Mouse (Mus musculus) megakaryocyte, embryonic 14.5 days (primary cell): ENCODE measurements around the gene D6Ertd527e.

Experiments used
- FLI1 ChIP-seq: IDR thresholded peaks from 2 replicates; pipeline ENCODE4 v1.6.1; 2012; ENCODE audit warnings: low read length, inconsistent platforms, mixed read lengths
- GATA1 ChIP-seq: IDR thresholded peaks from 3 replicates; pipeline ENCODE4 v1.6.1; 2012; ENCODE audit warnings: mixed read lengths, low read length, inconsistent platforms, borderline replicate concordance

- TF ChIP-seq GATA1 (no peak), FLI1 (no peak)
Measured at GRCm38 (mm10) chr6:87133966-87134546, 29.5 kb downstream of the D6Ertd527e start.
